Mouse (Mus musculus): ENCODE measurements around the gene Mrpl24. TPM values are rescaled to one million over a fixed set of nuclear protein-coding genes. Genes with fewer than 3 reads are reported as not detected.
A peak's percentile ranks its signal among the peaks of the same experiment; 100 is the strongest.

The Mrpl24 gene
- total RNA-seq, 2 experiments from 2014 or later = 36.7 to 42.3 TPM

- intact Hi-C loops (cut with DNase I) = loop anchor here (1.0 to 5.0 kb wide), 2 partner anchors 16 to 39 kb away; partner anchors contain the start of genes Isg20l2 and Rrnad1
- peak; percentile 38 to 39 for DNase-seq
Measured at GRCm38 (mm10) chr3:87970939-87971488, 51.7 kb downstream of the Mrpl24 start, which contains the start of gene Nes. Gene Nes, plus strand, starts transcription at chr3:87971078.

- DNase-seq = peak in 1 of 2 experiments; percentile 17
- intact Hi-C loops (cut with DNase I) = loop anchor here (5.0 kb wide), 1 partner anchor 39 kb away; the partner anchor contains the start of genes Isg20l2 and Rrnad1
Measured at GRCm38 (mm10) chr3:87971489-87972202, 52.3 kb downstream of the Mrpl24 start.

- intact Hi-C loops (cut with DNase I) = loop anchor here (5.0 kb wide), 1 partner anchor 40 kb away; the partner anchor contains the start of genes Isg20l2 and Rrnad1
Measured at GRCm38 (mm10) chr3:87972203-87972664, 52.9 kb downstream of the Mrpl24 start.

GRCm38 (mm10) chr3:87972776-87973175 lies 53.5 kb downstream of the Mrpl24 start:
- intact Hi-C loops (cut with DNase I) = loop anchor here (5.0 kb wide), 1 partner anchor 40 kb away; the partner anchor contains the start of genes Isg20l2 and Rrnad1
- DNase-seq = peak in 1 of 2 experiments; percentile 11

More at GRCm38 (mm10) chr3:87972203-87972664, 52.9 kb downstream of the Mrpl24 start:
- DNase-seq = peak in 1 of 2 experiments; percentile 11

Other genes with a start within 250 kb of the Mrpl24 start
- gene Lrrc71, start 170.9 kb upstream of the Mrpl24 start, total RNA-seq (2021) = under 1 TPM; 0.20 to 0.49 TPM
- not detected for gene Ntrk1, start 124.3 kb upstream of the Mrpl24 start, total RNA-seq (2021)
- gene Insrr, start 122.6 kb upstream of the Mrpl24 start, total RNA-seq (2021) = not detected
- gene Pear1, start 95.2 kb upstream of the Mrpl24 start, total RNA-seq (2021) = 1 to 10 TPM; 4.8 to 8.3 TPM
- gene Sh2d2a, start 72.8 kb upstream of the Mrpl24 start, total RNA-seq (2021) = under 1 TPM in 1 of 2 experiments, not detected in 1; 0.13 TPM
- 10 to 100 TPM; 43.8 to 45.5 TPM for gene Prcc, start 33.9 kb upstream of the Mrpl24 start, total RNA-seq (2021)
- 100 to 1,000 TPM; 183 to 199 TPM for gene Hdgf, start 13.2 kb upstream of the Mrpl24 start, total RNA-seq (2021)
- gene Isg20l2, start 10.8 kb downstream of the Mrpl24 start, total RNA-seq (2021) = 1 to 10 TPM; 6.2 to 8.0 TPM
- 1 to 10 TPM; 3.0 to 4.1 TPM for gene Rrnad1, start 11.2 kb downstream of the Mrpl24 start, total RNA-seq (2021)
- gene Crabp2, start 29.2 kb downstream of the Mrpl24 start, total RNA-seq (2021) = under 1 TPM; 0.37 to 0.48 TPM
- gene Nes, start 51.6 kb downstream of the Mrpl24 start, total RNA-seq (2021) = 10 to 100 TPM; 15.4 to 20.5 TPM
- under 1 TPM; 0.08 to 0.17 TPM for gene Bcan, start 80.7 kb downstream of the Mrpl24 start, total RNA-seq (2021)
- under 1 TPM in 1 of 2 experiments, not detected in 1; 0.42 TPM for gene Hapln2, start 108.1 kb downstream of the Mrpl24 start, total RNA-seq (2021)
- gene Gpatch4, start 123.6 kb downstream of the Mrpl24 start, total RNA-seq (2021) = 10 to 100 TPM; 16.0 to 17.1 TPM
- gene Naxe, start 139.0 kb downstream of the Mrpl24 start, total RNA-seq (2021) = 10 to 100 TPM; 36.3 to 37.9 TPM
- gene Ttc24, start 158.8 kb downstream of the Mrpl24 start, total RNA-seq (2021) = not detected
- under 1 TPM; 0.64 TPM for gene Iqgap3, start 162.5 kb downstream of the Mrpl24 start, total RNA-seq (2021)
- 100 to 1,000 TPM; 156 to 174 TPM for gene Mef2d, start 222.9 kb downstream of the Mrpl24 start, total RNA-seq (2021)